Mouse (Mus musculus): Measurements from ENCODE around the gene Inpp4a.

Gene Inpp4a

DNA sequence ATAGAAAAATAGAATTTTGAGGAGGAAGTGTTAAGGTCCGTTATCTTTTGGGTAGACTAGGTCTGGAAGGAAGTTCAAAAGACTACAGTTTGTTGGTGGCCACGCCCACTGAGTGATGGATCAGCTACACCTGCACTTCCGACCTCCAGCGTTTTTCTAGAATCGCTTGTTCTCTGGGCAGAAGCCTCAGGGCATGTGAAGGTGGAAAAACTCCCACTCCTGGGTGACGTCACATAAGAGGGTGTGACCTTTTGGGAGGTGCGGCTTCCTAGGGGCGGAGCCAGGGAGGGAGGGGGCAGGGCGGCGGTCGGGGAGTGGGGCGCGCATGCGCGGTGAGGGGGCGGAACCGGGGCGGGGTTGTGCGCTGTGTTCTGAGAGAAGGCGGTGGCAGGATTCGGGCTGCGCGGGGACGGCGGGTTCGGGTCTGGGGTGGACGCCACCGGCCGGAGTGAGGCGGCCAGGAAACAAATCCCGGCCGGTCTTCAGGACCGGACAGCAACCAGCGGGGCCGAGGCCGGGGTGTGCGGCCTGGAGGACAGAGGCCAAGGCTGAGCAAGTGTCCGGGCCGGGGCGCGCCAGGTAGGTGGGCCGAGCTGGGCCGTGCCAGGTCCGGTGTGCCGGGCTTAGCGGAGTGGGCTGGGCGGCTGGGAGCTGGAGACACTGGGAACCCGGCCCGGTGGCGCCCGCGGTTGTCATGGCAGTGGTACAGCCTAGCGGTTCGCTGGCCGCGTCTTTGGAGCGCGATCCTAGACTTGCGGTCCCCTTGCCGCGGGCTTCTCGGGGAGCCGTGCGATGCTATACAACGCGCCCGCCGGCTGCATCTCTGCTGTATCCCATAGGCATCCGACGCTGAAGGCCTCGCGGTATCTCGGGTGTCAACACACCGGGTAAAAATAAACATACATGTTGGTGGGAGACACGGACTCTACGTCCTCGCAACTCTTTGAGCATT lies at the start of gene Inpp4a:
Gene Inpp4a, plus strand, starts transcription at position 326 of the 952 bp plus-strand sequence.
- DNase-seq: peak; percentile 94

DNA sequence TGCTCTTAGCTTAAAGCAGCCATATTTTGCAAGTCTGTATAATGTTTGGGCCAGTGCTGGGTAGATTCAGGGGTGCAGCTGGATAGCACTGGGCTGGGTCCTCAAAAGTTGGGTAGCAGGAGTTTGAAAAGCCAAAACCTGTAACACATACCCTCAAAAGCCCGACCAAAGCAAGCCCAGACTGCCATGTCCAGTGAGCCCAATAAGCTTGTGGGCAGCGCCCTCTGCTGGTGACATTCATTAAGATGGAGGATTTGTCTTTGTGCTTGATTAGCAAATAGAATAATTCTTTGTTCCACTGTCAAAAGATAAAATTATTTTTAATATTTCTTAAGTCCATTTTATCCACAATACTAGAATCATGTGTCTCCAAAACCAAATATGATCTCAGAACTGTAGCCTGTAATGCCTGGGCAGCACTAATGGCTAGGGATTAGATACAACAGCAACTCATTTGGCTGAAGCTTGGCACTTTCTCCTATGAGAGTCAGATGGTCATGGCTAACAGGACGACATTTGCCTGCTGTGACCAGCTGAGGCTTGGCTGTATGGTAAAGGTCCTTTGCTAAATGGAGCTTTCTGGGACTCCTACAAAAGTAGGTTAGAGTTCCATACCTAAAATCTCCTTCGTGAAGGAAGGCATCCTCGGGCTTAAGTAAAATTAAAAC lies 48.9 kb upstream of the Inpp4a start:
- DNase-seq: peak; percentile 87

DNA sequence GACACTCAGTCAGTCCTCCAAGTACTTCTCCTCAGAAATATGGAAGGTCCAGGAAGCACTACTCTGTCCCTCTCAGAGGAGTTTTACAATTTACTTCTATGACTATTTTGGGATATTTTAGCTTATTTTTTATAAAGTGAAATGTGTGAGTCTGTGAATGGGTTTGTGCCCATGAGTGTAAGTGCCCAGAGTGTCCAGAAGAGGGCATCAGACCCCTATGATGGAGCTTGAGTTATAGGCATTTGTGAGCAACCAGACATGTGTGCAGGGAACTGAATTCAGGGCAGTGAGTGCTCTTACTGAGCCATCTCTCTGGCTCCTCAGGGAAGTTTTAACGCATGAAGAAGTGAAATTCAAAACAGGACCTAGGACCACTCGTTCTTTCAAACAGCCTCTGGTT lies 41.2 kb upstream of the Inpp4a start:
- no peak for DNase-seq

DNA sequence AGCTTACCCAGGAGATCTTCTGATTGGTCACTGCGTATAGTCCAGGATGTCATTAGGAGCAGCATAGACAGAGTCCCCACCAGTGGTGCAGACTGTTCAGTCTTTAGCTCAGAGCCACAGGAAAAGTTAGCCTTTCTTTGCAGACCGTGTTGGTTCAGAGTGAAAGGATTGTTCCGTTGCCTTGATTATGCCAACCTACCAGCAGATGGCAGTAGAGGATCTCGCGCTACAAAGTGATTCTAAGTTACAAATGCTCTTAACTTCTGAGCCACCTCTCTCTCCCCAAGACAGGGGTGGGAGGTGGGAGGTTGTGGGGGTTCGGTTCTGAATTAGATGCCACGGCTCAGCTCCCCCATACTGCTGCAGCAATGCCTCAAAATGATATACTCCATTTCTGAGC lies 27.2 kb upstream of the Inpp4a start:
- peak; percentile 70 for DNase-seq

DNA sequence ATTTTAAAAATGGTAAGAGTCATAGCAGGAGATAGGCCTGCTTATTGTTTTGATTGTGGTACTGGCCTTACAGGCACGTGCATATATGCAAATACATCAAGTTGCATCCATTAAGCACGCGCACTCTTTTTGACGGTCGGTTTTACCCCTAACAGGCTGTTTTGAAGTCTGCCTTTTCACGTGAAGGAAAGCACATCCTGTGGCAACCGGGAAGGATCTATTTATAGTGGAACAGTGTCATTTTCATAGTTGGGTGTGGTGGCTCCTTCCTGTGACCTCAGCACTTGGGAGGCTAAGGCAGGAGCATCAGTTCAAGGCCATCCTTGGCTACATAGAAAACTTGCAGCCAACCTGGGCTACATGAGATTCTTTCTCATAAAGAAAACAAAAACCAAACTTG lies 13.1 kb upstream of the Inpp4a start:
- DNase-seq: no peak

DNA sequence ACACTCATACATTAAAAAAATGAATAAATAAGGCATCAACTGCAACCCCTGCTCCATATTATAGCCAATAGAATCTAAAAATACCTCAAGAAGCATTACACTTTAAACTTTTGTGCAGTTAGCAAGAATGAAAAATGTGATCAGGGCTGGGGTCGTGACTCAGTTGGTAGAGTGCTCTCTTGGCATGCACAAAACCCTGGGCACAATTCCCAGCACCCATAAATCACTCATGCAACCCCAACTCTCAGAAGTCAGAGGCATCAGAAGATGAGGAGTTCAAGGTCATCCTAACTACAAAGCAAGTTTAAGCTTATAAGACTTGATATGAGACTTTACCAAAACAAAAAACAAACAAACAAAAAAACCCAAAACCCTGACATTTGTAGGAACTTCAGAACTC lies 11.9 kb upstream of the Inpp4a start:
- DNase-seq: no peak

DNA sequence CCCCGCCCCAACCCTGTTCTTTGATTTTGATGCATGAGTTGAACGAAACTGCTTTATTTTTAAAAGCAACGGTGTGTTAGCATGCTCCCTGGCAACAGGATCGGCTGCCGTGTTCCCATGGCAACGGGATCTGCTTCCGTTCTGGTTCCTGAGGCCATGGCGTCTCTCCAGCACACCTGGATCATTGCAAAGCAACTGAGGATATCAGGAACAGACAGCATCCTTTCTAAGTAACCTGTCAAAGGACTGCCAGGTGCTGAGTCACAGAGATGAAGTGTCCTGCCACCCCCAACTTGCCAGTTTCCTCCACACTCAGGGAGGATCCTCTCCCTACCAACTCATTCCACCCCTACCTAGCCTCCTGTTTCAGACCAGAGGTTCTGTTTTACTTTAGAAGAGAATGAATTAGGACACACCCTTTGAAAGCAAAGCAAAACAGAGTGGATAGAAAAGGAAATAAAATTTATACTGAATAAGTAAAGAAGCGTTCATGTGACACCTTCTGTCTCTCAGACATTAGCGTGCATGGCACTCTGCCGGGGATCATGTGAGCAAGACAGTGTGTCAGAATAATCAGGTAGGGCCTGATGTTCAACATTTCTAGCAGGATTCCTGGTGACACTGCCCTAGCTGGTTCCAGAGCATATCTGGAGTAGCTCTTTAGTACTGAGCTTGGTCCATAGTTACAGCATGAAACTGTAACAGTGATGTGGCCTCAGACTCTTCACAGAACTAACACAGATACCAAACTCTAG lies 11.3 kb upstream of the Inpp4a start:
- DNase-seq: no peak

DNA sequence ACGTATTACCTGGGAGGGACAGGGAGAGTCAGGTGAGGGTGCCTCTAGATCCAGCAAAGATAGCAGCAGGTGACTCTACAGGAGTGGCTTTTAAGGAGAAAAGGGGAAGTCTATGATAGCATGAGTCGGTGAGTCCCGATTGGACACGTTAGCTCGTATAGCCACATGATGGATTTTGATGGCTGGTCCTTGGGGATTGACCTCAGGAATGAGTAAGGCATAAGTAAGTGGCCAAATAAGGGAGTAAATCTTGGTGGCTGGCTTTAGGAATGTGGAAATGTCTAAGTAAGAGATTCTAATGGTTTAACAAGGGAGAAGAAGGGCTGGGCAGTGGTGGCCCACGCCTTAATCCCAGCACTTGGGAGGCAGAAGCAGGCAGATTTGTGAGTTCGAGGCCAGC lies 10.7 kb upstream of the Inpp4a start:
- DNase-seq: no peak

DNA sequence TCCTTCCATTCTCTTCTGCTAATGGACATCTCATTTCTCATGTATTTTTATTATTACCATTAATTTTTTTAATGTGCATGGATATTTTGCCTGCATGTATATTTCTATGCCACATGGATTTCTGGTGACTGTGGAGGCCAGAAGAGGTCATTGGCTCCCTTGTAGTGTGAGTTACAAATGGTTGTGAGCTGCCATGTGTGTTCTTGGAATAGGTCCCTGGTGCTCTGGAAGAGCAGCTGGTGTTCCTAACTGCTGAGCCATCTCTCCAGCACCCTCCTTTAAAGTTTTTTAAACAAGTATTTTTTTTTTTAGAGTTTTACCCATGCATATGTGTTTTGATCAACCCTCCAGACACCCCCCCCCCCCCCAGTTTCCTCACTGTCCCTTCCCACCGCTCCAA lies 3.3 kb upstream of the Inpp4a start:
- no peak for DNase-seq

DNA sequence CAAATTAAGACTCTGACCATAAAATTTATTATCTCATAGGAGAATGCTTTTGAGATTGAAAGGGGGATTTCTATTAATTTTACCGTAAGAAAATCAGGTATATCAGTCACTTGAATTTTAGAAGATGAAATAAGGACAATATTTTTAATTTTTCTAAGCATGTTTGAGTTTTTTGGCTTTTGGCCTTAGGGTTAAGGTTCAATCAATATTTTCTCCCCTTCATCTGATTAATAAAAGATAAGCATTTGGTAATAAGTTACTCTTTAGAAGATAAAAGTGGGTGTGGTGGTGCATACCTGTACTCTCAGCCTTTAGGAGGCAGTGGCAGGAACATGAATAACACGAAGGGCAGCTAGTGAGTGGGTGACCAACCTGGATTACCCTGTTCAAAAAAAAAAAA lies 761 bp upstream of the Inpp4a start:
- no peak for DNase-seq

DNA sequence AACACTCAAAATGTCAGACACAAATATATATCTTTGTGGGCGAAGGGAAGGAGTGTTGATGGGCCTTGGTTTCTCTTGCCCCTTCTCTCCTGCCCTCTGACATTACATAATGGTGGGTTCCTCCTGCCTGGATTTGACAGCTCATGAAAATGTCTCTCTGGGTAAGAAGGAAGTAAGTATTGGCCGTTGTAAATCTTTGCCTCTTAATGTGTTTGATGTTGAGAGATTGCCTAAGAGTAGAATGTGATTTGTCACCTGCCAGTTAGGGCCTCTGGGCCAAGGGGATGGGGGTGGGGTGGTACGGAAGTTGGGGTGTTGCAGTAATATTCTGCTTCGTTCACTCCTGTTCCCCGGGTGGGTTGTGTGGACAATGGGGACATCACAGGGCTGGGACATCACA lies 985 bp downstream of the Inpp4a start:
- DNase-seq: peak; percentile 53

DNA sequence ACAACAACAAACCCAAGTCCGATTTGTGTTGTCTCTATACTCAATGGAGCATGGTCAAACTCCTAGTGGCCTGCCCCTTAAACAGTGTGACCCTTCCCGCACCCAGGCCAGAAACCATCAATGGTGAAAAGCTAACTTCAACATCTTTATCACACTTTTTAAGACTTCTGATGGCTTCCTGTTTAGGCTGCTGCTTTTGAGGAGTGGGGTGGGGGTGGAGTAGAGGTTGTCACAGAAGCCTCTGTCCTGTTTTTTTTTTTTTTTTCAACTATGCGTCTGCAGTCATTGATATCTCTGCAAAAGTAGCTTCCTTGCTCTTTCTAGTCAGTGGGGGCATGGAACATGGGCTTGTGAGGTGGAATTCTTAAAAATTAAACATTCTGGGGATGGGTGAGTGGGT lies 3.1 kb downstream of the Inpp4a start:
- no peak for DNase-seq

DNA sequence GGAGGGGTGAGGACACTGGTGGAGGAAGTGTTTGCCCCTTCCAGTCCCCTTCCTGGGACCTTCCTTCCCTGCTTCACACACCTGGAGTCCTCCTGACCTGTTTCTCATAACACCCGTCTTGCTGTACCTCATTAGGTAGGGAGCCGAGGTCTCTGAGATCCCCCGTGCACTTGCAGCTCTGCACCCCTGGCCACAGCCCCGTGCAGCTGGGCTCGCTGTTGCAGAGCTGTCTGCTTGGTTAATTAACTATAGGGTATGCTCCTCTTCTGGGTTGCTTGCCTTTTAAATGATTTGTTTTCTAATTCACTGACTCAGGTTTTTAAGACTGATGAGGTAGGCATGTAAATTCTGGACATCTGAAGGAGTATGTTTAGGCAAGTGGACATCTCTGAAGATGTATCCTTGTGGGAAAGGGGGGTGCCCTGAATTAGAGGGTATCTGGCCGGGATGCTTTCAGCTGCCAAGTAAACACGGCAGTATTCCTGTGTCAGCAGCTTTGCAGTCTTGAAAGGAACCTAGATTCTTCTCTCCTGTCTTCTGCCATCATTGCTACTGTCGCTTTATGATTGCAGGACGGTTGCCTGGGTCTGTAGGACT lies 6.1 kb downstream of the Inpp4a start:
- no peak for DNase-seq

DNA sequence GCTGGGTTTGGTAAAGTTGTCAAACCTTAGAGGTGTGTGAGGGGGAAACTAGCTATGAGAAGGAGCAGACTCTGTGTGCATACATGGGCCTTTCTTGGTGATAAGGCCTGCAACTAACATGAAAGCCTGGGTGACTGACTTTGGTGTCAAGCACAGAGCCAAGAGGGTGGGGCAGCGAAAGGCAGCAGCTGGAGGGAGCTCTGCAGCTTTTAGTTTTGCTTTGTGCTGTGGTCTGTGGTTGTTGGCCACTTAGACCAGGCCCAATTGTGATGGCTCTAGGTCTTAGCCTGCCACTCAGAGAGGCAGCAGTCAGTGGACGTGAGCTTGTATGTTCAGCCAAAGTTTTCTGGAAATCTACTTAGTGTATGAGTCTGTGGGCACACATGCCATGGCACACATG lies 7.9 kb downstream of the Inpp4a start:
- DNase-seq: peak; percentile 33

DNA sequence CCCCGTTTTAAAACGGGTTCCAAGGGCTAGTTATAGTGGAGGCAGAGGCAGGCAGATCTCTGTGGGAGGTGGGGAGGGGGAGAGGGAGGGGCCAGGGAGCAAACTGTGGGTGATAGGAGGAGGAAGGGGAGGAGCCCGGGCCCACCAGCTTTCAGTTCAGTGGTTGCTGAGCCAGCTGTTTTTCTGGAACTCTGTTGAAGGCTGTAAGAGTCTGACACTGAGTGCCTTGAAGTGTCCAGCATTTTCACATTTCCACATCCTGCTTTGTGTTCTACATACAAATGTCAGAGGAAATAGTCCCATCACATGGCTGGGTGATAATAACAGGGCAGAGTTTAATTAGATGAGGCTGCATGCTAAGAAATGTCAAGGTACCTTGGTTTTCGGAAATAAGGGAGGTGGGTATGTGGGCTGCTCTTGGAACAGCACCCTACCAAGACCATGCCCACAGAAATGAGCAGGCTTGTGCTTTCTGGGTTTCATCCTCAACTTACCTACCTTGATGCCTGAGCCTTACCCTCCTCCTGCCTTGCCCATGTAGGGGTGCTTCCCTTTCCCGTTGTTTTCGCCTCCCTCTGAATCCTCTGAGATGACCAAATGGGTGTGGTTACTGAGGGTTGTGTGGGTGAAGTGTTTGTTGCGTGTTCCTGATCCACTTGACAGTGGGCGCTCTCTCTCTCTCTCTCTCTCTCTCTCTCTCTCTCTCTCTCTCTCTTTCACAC lies 8.5 kb downstream of the Inpp4a start:
- DNase-seq: no peak

DNA sequence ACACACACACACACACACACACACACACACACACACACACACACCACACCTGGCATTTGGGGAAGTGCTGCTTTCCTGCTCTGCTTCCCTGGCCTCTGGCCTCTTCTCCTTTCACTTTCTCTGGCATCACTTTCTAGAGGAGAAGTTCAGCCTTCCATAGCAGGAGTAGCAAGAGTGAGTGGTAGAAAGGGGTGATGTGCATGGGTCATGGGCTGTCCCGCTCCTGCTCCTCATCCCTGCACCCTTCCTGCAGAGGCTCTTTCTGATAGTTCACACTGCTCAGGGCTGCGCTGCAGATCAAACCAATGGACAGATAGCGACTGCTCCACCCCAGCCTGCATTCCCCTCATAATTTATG lies 9.1 kb downstream of the Inpp4a start:
- no peak for DNase-seq

DNA sequence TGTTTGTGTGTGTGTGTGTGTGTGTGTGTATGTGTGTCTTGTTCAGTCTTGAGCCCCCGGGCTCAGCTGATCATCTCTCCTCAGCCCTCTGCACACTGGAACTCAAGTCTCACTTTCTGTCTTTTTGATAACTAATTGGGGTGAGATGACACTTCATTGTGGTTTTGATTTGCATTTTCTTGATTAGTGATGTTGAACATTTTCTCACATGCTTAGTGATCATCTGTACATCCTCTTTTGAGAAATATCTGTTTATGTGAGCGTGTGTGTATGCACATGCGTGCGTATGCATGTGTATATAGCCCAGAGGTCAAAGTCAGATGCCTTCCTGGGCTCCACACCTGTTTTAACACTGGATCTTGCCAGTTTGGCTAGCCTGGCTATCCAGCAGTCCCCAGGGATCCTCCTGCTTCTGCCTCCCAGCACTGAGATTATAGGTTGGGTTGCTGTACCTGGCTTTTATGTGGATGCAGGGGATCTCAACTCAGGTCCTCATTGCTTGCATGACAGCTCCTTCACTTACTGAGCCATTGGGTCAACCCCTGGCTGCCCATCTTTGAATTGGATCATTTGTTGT lies 10.4 kb downstream of the Inpp4a start:
- DNase-seq: no peak

DNA sequence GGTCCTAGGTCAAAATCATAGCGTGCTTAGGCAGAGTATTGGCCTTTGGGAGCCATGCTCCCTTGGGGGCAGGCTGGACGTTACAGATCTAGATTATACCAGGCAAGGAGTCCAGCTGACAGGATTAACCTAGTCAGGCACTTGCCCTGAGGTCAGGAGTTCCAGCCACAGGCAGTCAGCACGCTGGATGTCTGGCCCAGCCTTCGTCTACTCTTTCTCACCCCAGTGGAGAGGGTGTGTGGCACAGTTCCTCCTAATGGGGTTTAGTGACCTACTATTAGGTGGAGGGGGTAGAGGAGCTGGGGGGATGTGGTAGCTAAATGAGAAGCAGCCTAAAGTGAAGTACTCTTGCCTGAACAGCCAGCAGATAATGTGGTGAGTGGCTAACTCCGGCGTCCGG lies 14.7 kb downstream of the Inpp4a start:
- DNase-seq: no peak

DNA sequence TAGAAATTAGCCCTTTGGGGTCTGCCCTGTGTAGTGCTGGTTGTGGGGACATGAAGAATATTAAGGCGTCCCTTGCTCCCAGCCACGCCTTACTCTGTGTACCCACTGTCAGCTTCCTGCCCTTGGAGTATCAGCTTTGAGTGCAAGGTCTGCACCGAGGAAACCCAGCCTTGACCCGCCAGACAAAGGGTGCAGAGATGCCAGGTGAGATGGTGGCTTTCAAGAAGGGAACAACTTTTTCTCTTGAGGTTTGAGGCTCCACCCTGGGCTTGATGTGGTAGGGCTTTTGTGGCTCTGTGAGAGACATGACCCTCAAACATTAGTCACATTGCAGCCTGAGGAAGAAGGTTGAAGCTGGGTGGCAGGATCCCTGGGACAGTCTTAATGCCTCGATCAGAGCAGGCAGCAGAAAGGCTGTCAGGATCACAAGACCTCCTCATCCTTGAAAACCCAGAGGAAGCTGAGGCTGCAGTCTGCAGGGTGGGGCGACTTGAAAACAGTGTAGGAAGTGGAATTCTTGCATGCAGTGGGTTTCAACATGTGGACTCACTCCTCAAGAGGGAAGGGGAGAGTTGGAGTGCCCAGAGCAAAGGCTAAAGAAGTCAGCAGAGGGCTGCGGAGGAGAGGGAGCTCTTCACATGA lies 18.1 kb downstream of the Inpp4a start:
- no peak for DNase-seq

DNA sequence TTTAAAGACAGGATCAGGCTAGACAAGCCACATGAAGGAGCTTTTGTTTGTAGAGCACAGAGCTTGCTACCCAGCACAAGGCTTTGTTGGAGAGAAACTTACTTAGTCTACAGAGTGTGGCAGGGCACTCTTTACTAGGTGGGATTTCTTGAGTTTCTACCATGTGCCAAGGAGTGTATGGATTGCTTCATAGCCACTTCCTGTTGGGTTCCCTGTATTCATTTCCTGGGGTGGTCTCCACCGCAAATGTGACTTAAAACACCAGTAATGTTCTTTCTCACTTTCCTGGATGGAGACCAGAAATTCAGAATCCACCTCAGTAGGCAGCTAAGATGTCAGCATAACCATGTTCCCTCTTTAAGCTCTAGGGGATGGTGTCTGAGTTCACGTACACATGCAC lies 18.9 kb downstream of the Inpp4a start:
- DNase-seq: no peak

DNA sequence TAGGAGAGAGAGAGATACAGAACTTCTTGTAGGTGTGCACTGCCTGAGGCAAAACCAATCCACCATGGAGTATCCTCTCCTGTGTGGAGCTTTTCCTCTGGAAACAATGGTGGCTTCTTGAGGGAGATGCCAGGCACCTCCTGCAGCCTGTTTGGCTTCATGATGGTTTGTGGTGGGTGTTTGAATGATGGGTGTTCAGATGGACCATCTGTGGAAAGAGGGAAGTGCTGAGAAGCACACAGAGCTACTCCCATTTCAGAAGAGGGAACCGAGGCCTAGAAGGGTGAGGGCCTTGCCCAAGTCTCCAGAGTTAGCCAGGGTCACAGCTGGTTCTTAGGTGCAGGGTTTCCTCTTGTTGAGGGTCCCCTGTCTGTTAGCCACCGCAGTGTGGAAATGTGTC lies 23.0 kb downstream of the Inpp4a start:
- no peak for DNase-seq

DNA sequence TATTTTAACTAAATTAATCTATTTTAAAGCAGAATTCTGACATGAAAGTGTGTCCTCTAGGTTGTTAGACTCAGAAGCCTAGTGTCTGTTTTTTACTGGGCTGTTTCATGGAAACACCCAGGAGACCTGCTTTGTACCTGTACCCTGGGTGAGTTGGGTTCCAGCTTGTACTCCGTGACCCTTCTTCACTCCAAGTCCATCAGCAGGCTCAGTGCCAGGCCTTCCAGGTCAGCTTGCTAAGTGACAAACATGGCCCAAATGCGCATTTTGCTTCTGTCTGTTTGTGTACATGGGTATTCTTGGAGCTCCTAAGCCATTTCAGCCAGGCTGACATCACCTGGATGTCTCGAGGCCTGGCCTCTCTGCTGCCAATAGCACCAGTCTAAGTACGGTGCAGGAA lies 23.5 kb downstream of the Inpp4a start:
- DNase-seq: no peak

All from lung, postnatal 10 days (tissue).